Mouse (Mus musculus) hindbrain, postnatal 0 days (tissue): ENCODE data around the gene Nnat. TPM values are rescaled to one million over a fixed set of nuclear protein-coding genes. Genes with fewer than 3 reads are reported as not detected.

Experiments used
- ATAC-seq: fragments of 200-750 bp; cut with Nextera tagmentation; 2 replicates; pipeline ENCODE4 v1.8.0; 2017; ENCODE audit warnings: mild to moderate bottlenecking, moderate TSS enrichment, moderate library complexity
- DNase-seq: peaks from one replicate; pipeline ENCODE4 v3.0.0-alpha.2; 2015; ENCODE audit warnings: low spot score
- H3K27ac ChIP-seq: fragments of 300-500 bp; sonication (generic); 2 replicates; pipeline ENCODE4 v1.5.1; 2014; ENCODE audit warnings: mild to moderate bottlenecking
- H3K27me3 ChIP-seq: fragments of 300-500 bp; sonication (generic); 2 replicates; pipeline ENCODE4 v1.6.1; 2014; ENCODE audit warnings: low read length, mixed read lengths; ENCODE audit not compliant: insufficient read depth
- H3K36me3 ChIP-seq: fragments of 300-500 bp; sonication (generic); 2 replicates; pipeline ENCODE4 v1.6.1; 2014; ENCODE audit warnings: low read length, mixed read lengths; ENCODE audit not compliant: insufficient read depth
- H3K4me1 ChIP-seq: fragments of 300-500 bp; sonication (generic); 2 replicates; pipeline ENCODE4 v1.6.1; 2014; ENCODE audit warnings: antibody characterized with exemption, low read length, mixed read lengths; ENCODE audit not compliant: insufficient read depth
- H3K4me2 ChIP-seq: fragments of 300-500 bp; sonication (generic); 2 replicates; pipeline ENCODE4 v1.6.1; 2014; ENCODE audit warnings: low read depth, mild to moderate bottlenecking, low read length, moderate library complexity, mixed read lengths
- H3K4me3 ChIP-seq: fragments of 300-500 bp; sonication (generic); 2 replicates; pipeline ENCODE4 v1.5.1; 2014; ENCODE audit warnings: low read length
- H3K9ac ChIP-seq: fragments of 300-500 bp; sonication (generic); replicated peaks from 2 replicates; pipeline ENCODE4 v1.6.1; 2014; ENCODE audit warnings: mild to moderate bottlenecking, low read length, moderate library complexity, mixed read lengths
- H3K9me3 ChIP-seq: fragments of 300-500 bp; sonication (generic); 2 replicates; pipeline ENCODE4 v1.6.1; 2016; ENCODE audit warnings: low read length, mixed read lengths
- CTCF ChIP-seq: IDR thresholded peaks from 2 replicates; pipeline ENCODE4 v1.5.1; 2016; ENCODE audit warnings: antibody characterized with exemption, control low read depth, low read depth
- WGBS: fragments of 180-500 bp; shearing (Covaris S2); extraction: QIAGEN DNeasy Blood & Tissue Kit; methylation state at CpG from one replicate; pipeline ENCODE4 v1.1.7; 2014; 5-methylcytosine and 5-hydroxymethylcytosine counted together
- polyA plus RNA-seq: library from polyadenylated mRNA; unstranded; fragments of >200 nt; fragmentation: Nextera tagmentation; extraction: Ambion mirVana; gene quantifications from 2 replicates; pipeline ENCODE4 v1.2.1, GENCODE M21; 2015
- total RNA-seq: library from RNA; depleted of rRNA; stranded (reverse); fragments of >200 nt; gene quantifications from 2 replicates; pipeline ENCODE4 v1.2.3, GENCODE M21; 2014

Gene Nnat
- total and polyA plus RNA-seq, 2 experiments from 2014 or later: 5,840 to 8,203 TPM

DNA sequence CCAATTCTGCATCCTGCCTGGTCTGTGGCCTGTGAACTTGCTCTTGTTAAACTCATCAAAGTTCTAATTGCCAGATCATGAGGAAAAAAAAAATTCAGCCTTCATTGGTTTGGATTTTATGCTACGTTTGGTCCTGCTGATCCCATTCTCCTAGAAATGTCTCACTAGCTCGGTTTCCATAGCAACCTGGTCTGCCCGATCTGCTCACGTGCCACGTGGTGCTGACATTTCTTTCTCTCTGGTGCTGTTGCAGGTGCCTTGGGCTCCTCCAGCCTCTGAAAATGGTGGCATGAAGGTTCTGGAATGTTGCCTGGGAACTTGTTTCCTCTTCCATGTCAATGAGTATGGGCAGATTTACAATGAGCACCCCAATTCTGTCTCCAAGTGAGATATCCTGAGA, 39.4 kb upstream of the Nnat start:
- Histone ChIP-seq H3K27ac (peak overlapping the region; percentile 17), H3K9ac (no peak overlapping the region), H3K4me2 (no peak overlapping the region), H3K36me3 (no peaks in the 10 kb centered on the region), H3K4me3 (no peak overlapping the region), H3K4me1 (peaks cover 15% of the 10 kb centered on the region), H3K9me3 (no peaks in the 10 kb centered on the region), H3K27me3 (no peaks in the 10 kb centered on the region)
- TF ChIP-seq CTCF: no peak
- peak; percentile 73; the same call in 1 of the 2 replicates for ATAC-seq
- DNase-seq: peak; percentile 89
- 14% methylated on average over 5 of the region's 5 CpGs for WGBS

DNA sequence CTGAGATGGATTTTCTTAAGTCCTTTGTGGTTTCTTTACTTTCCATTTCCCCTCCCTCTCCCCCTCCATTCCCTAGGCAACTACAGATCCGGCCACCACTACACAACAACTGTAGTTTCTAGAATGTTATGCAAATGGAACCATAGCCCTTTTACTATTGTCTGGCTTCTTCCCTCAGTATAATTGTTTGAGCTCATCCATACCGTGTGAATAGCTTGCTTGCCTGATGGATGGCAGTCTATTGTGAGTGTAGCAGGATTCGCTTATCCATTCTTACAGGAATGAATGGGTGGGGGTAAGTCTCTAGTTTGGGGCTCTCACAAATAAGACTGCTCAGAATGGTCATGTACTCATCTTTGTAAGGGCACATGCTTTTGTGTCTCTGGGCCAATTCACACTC, 37.3 kb upstream of the Nnat start:
- ATAC-seq (no peak), DNase-seq (no peak)
- 24% methylated on average over 3 of the region's 3 CpGs for WGBS
- H3K9ac ChIP-seq: no peak overlapping the region
- H3K4me1 ChIP-seq: peaks cover 15% of the 10 kb centered on the region
- H3K4me3 ChIP-seq: no peak overlapping the region
- TF ChIP-seq CTCF: no peak
- no peak overlapping the region for H3K27ac ChIP-seq
- no peaks in the 10 kb centered on the region for H3K9me3 ChIP-seq
- H3K4me2 ChIP-seq: no peak overlapping the region
- no peaks in the 10 kb centered on the region for H3K36me3 ChIP-seq
- H3K27me3 ChIP-seq: no peaks in the 10 kb centered on the region

DNA sequence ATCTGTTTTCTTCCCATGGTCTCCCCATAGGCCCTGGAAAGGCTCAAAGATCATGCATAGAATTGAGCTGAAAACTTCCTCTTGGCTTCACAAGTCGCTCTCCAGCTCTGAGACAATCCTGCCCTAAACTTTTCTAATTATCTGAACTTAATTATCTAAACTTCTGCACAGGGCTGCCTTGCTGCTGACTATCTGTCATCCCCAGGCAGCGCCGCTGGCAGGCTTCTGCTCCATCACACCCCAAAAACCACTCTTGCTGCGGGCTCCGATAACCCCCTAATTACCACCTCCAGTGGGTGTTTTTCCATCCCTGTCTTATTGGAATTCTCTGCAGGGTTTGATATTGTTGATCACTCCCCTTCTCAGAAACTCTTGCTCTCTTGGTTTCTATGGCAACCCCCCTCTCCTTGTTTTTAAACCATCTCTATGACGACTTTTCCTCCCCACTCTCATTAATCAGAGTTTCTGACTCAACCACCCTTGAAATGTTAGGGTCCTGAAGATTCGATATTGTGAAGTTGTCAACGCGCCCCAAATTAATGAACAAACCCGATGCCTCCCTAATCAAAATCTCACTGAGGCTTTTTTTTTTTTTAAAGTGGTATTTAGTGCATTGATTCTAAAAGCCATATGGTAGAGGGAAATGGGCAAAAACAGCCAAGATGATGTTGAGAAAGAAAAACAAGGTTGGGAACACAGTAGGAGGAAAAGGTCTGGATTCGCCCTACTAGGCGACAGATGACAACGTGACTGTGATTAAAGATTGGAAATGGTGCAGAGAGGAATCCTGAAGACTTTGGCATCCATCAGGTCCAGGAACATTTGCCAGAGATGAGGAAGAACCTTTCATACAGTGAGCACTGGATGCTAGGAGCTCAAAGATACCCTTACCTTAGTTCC, 29.6 kb upstream of the Nnat start:
- Histone ChIP-seq H3K4me3 (no peak overlapping the region), H3K27me3 (no peaks in the 10 kb centered on the region), H3K9me3 (no peaks in the 10 kb centered on the region), H3K9ac (no peak overlapping the region), H3K4me2 (no peak overlapping the region), H3K27ac (0 out of 2 replicates have a peak overlapping the region, but pooled peaks have one; percentile 4), H3K4me1 (peaks cover 14% of the 10 kb centered on the region; the same call in 1 of the 2 replicates), H3K36me3 (no peaks in the 10 kb centered on the region)
- TF ChIP-seq CTCF: no peak
- ATAC-seq: no peak
- DNase-seq: peak; percentile 70
- 37% methylated on average over 13 of the region's 13 CpGs for WGBS

DNA sequence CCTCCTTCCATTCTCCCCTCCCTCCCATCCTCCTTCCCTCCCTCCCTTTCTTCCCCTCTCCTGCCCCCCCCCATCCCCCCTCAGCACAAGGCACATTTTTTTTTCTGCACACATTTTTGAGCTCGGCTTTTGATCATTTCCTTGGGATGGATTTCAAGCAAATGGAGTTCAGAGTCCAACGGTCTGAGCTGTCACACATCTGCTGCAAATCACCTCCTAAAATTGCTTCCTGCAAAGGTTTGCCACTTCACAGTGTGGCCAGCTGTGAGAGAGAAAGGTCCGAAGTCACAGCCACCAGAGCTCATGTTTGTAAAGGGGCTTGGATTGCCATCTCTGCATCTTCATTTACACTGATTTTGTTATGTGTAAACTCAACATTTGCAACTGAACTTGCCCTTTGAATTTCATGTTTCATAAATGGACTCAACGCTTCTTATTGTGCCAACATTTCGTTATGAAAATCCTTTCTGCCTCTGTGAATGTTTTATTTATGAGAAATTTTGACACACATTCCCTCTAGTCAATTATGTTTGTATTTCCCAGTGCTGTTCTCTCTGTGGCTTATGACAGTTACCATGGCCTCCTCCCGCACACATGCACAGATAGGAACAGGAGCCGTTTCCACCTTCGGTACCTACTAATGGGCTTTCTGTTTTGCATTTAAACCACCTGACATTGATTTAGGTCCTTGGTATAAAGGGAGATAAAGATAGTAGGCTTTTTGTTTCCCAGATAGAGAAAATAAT, 28.0 kb upstream of the Nnat start:
- peak; percentile 14 for DNase-seq
- WGBS: 41% methylated on average over 8 of the region's 8 CpGs
- ATAC-seq: no peak

DNA sequence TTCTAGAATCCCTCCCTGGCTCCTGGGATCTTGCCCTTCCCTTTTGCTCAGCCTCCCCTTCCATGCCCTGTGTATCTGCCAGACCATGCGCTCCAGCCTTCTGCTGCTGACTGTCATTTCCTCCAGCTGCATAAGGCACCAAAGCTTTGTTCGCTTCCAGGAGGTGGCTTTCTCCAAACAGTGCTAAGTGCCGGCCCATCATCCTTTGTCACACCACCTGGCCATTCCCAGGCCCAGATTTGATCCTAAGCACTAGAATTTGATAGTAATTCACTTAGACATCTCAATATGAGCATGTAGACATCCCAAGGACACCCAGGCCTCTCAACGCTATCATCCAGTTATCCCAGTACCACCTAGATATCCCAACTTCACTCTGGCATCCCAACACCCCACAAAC, 25.7 kb upstream of the Nnat start:
- no peak overlapping the region for H3K4me3 ChIP-seq
- 65% methylated on average over 4 of the region's 4 CpGs for WGBS
- H3K4me1 ChIP-seq: peaks cover 28% of the 10 kb centered on the region
- no peak overlapping the region for H3K4me2 ChIP-seq
- no peak for TF ChIP-seq CTCF
- no peaks in the 10 kb centered on the region for H3K9me3 ChIP-seq
- H3K27ac ChIP-seq: no peak overlapping the region
- DNase-seq (peak; percentile 1), ATAC-seq (no peak)
- no peaks in the 10 kb centered on the region for H3K36me3 ChIP-seq
- H3K9ac ChIP-seq: no peak overlapping the region
- no peaks in the 10 kb centered on the region for H3K27me3 ChIP-seq

More for the DNA sequence above, 28.0 kb upstream of the Nnat start:
- Histone ChIP-seq H3K4me3 (no peak overlapping the region), H3K36me3 (no peaks in the 10 kb centered on the region), H3K4me2 (no peak overlapping the region), H3K27ac (peak overlapping the region; percentile 17; the same call in 1 of the 2 replicates), H3K9ac (no peak overlapping the region), H3K27me3 (no peaks in the 10 kb centered on the region), H3K4me1 (peaks cover 19% of the 10 kb centered on the region), H3K9me3 (no peaks in the 10 kb centered on the region)
- TF ChIP-seq CTCF: no peak

DNA sequence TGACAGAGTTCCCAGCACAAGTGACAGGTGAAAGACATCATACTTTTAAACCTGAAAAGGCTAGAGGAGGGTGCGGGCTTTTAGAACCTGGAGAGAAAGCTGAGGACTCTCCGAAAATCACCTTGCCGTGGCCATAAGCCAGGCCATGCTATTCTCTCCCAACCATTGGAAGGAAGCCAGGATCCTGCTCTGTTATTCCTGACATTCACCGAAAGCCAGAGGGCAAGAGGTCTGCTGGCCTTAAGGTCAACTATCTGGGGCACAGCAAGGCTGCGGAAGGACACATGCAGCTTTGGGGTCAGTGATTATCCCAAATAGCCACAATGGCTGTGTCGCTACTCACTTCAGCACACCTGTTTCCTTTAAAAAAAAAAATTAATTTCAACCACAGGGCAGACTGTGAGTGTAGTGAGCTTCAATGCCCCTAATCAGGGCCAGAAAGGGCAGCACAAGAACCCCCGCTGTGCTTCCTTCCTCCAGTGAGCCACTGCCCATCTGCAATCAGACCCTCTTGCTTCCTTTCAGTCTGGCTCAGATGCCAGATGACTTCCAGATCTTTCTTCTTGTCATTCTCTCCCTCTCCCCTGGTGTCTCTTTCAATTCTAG, 23.3 kb upstream of the Nnat start:
- no peak for ATAC-seq
- no peak overlapping the region for H3K9ac ChIP-seq

More for the DNA sequence above, 23.3 kb upstream of the Nnat start:
- Histone ChIP-seq H3K36me3 (no peaks in the 10 kb centered on the region), H3K27me3 (no peaks in the 10 kb centered on the region), H3K9me3 (no peaks in the 10 kb centered on the region), H3K4me3 (no peak overlapping the region), H3K27ac (peak overlapping the region; percentile 72), H3K4me2 (no peak overlapping the region), H3K4me1 (peaks cover 31% of the 10 kb centered on the region)
- WGBS: 42% methylated on average over 7 of the region's 7 CpGs
- no peak for TF ChIP-seq CTCF
- peak; percentile 27 for DNase-seq
